Mouse (Mus musculus): ENCODE measurements around the gene Itm2c.

Gene Itm2c

DNA sequence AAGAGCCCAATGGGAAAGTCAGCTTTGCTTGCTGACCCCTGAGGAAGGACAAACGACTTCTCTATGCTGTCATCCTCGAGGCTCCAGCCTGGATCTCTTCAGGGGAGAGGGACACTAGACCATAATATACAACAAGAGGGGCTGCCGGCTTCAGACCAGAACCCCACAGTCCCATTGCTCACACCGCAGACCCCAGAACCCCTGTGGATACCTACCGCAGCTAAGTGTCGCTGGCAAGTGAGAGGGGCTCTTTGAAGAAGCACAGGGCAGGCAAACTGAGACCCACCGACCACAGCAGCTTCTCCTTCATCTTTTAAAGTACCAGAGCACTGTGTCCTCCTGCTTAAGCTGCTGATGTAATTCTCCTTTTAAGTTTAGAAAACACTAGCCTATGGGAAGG is 40.5 kb downstream of the Itm2c start:
- no peak for DNase-seq (ENCODE audit: low read depth)

- peak; percentile 82 for DNase-seq (ENCODE audit: low read depth)
Measured at GRCm38 (mm10) chr1:85935148-85935852, 41.2 kb downstream of the Itm2c start.

DNA sequence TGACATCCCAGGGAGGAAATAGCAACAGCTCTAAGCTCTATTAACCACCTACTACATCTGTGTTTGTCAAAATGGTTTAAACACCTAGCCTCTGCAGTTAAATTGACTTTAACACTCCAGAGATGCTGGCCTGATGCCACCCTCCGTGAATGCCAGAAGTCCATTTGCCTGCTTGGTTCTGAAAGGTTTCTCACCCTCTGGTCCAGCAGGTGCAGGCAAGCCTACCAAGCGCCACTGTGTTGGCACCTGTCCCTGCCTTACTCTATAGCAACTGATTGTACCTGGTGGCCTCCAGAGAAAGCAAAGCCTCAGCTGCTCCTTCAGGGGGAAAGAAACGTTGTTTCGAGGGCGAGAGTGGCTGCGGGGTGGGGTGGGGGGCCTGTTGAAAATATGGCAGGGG is 42.2 kb downstream of the Itm2c start:
- DNase-seq (ENCODE audit: low read depth): no peak

DNA sequence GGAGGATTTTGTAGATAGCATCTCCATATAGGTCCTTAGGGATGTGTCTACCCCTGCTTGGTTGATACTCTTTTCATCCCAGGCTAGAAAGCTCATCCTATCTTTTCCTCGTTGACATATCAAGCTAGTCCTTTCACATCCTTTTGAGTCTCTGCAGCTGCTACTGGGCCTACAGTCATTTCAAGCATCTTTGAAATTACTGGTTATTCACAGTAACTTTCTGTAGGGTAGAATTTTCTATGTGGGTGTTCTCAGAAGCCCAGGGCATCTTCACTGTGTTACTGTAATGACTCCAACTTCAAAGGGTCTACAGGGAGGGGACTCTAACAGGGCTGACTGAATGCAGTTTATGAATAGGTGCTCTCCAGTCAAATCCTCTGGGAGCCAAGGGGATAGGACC is 43.2 kb downstream of the Itm2c start:
- DNase-seq (ENCODE audit: low read depth): no peak

DNA sequence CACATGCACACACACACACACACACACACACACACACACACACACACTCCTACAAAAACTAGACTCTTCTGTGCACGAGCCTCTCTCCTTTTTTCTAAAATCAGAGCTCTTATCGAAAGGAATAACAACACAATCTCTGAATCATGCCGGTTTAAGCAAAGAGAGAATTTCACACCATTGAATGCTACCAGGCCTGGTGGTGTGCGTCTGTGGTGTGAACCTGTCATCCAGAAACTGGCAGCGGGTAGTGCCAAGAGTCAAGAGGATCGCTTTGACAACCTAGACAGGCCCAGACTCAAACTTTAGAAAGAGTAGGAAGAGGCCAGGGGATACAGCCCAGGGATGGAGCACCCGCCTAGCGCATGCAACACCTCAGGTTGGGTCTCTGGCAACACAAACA is 48.2 kb downstream of the Itm2c start:
- DNase-seq (ENCODE audit: low read depth): no peak

DNA sequence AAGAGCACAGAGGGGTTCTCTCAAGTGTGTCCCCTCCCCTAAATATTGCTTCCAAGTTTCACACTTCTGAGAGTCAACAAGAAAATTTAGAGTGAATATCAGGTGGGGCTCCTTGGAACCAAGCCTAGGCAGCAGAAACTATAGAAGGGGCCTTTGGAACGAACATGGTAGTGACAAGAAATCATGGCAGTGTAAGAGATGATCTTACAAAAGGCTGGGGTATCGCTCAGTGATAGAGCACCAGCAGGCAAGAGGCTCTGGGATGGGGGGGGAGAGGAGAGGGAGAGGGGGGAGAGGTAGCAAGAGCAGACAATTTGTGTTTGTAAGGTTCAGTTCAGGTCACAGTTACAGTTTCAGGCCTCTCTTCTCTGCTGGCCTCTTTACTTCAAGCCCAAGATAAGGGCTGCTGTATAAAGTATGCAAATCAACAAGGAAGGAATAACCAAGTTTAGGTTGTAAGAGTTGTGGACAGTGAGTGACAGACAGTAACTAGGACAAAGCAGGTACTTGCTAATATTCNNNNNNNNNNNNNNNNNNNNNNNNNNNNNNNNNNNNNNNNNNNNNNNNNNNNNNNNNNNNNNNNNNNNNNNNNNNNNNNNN is 55.1 kb downstream of the Itm2c start:
- DNase-seq (ENCODE audit: low read depth): no peak

GRCm38 (mm10) chr1:85955150-85955549 is 61.1 kb downstream of the Itm2c start:
- no peak for DNase-seq (ENCODE audit: low read depth)

- peak; percentile 34 for DNase-seq (ENCODE audit: low read depth)
Measured at GRCm38 (mm10) chr1:85957290-85957689, 63.2 kb downstream of the Itm2c start.

DNA sequence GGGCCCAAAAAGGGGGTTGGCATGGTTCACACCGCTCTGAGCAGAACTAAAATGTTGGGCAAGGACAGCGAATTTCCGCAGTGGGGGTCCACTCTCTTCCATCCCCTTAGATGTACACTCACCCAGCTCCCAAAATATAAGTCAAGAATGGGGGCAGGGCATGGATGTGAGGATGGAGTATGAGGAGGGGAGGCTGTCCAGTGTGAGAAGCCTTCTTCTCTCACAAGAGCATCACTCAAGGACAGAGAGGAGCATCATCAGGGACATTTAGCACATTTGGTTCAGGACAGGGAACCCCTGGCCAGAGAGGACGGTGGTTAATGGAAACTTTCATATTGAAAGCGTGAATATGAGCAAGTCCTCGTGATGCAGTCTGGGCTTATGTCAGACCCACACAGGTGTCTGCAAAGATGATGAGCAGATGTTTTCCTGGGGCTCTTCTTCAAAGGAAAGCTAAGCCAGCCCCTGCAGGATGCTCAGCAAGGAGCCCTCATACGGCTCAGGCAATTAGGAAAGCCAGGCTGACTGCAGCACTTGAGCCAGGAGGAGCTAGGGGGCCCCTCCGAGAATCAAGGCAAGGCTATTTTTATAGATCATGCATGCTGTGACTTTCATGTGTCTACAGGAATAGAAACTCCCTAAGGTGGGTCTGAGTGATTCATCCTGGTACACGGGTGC is 64.0 kb downstream of the Itm2c start:
- DNase-seq (ENCODE audit: low read depth): peak; percentile 23
